Comparison of ENCODE assay signal across 9 mouse cellular contexts in the genomic region with DNA sequence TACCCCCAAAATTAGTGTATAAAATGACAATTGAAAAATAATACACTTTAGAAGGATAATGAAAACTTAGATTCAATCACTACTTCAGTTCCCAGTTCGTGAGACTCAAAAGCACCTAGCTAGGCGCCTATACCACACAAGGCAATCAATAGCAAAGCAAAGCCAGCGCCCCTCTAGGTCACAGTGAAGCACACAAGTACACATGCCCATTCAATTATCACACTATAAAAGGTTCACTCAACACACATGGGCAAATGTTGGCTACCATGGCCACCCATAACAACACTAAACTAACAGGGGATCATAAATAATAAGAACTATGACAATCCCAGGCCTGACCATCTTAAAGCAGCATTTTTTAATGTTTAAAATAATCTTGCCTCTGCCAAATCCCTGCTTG. TPM values are rescaled to one million over a fixed set of nuclear protein-coding genes. Genes with fewer than 3 reads are reported as not detected.
DNase-seq lines count a peak whose midpoint lies in the region; ATAC-seq lines count a peak whose summit lies in the region.
"Had no signal": no experiment of that assay in that cellular context is flagged by ENCODE, and none has a peak within 500 bp of the region (broad histone marks: within the 10 kb centered on the region; RNA-seq: fewer than 3 reads in every experiment).

No protein-coding gene starts in this region.

- H3K9ac ChIP-seq in kidney, embryonic 14.5 days (ENCODE audit: low read depth, low read length), result 0 out of 2 replicates have a peak overlapping the region, but pooled peaks have one; percentile 95
- peak overlapping the region; percentile 39; the same call in 1 of the 2 replicates for H3K9ac ChIP-seq in midbrain, embryonic 16.5 days (ENCODE audit: low read depth, low read length)

- peaks cover 17% of the 10 kb centered on the region; the same call in 1 of the 2 replicates for H3K4me1 ChIP-seq in kidney, embryonic 14.5 days (ENCODE audit: control insufficient read depth, insufficient read depth, low read length)
- H3K4me1 ChIP-seq in midbrain, embryonic 16.5 days (ENCODE audit: control insufficient read depth, insufficient read depth, low read length), result peaks cover 38% of the 10 kb centered on the region

- no peak overlapping the region for H3K27ac ChIP-seq in kidney, embryonic 14.5 days (ENCODE audit: low read depth, low read length)
- no peak overlapping the region for H3K27ac ChIP-seq in midbrain, embryonic 16.5 days (ENCODE audit: low read length)

- H3K9me3 ChIP-seq in kidney, embryonic 14.5 days (ENCODE audit: control insufficient read depth, low read length), result no peaks in the 10 kb centered on the region
- no peaks in the 10 kb centered on the region for H3K9me3 ChIP-seq in midbrain, embryonic 16.5 days (replicated peaks; ENCODE audit: control insufficient read depth, low read length, poor library complexity, severe bottlenecking)

- H3K4me3 ChIP-seq in kidney, embryonic 14.5 days (ENCODE audit: low read length), result peak overlapping the region; percentile 62
- peak overlapping the region; percentile 96 for H3K4me3 ChIP-seq in midbrain, embryonic 16.5 days (ENCODE audit: low read depth, low read length)

- peak overlapping the region; percentile 66 for H3K4me2 ChIP-seq in kidney, embryonic 14.5 days (replicated peaks; ENCODE audit: low read depth, low read length)
- H3K4me2 ChIP-seq in midbrain, embryonic 16.5 days (ENCODE audit: low read length), result peak overlapping the region; percentile 58

- no peak for DNase-seq in kidney, postnatal 36 days
- DNase-seq in embryo, embryonic 11 days, result peak; percentile 42
- DNase-seq in induced T-regulatory cell, adult 2 months (ENCODE audit: low read depth), result peak; percentile 45
- DNase-seq in spleen, adult 12 weeks (ENCODE audit: low spot score), result no peak
- no peak for DNase-seq in frontal cortex, postnatal 10 days (ENCODE audit: low spot score in 2 of 2)
- DNase-seq: adrenal gland, postnatal 36 days had no signal

- H3K36me3 ChIP-seq in kidney, embryonic 14.5 days (ENCODE audit: control insufficient read depth, insufficient read depth, low read length), result no peaks in the 10 kb centered on the region
- no peaks in the 10 kb centered on the region for H3K36me3 ChIP-seq in midbrain, embryonic 16.5 days (ENCODE audit: control insufficient read depth, insufficient read depth, low read length)

- no peaks in the 10 kb centered on the region for H3K27me3 ChIP-seq in kidney, embryonic 14.5 days (ENCODE audit: control insufficient read depth, insufficient read depth, low read length)
- no peaks in the 10 kb centered on the region for H3K27me3 ChIP-seq in midbrain, embryonic 16.5 days (ENCODE audit: control insufficient read depth, insufficient read depth, low read depth, low read length)

- no peak for ATAC-seq in kidney, embryonic 14.5 days (ENCODE audit: low FRiP score, low TSS enrichment)
- no peak for ATAC-seq in midbrain, embryonic 16.5 days
- ATAC-seq in megakaryocyte progenitor cell, adult 5-6 weeks (replicated peaks; ENCODE audit: poor library complexity), result no peak

- whole genome bisulfite sequencing in kidney, embryonic 14.5 days, result 51% methylated on average over 3 of the region's 3 CpGs
- 19% methylated on average over 3 of the region's 3 CpGs for WGBS in midbrain, embryonic 16.5 days

RNA-seq across cellular contexts. Expression of a gene that starts 5.8 kb away (rescaled TPM):
- 15.8 and 22.1 TPM in 2 replicates for polyA plus RNA-seq in kidney, embryonic 14.5 days (2014; fragmentation: Nextera tagmentation; extraction: Ambion mirVana)
- polyA plus RNA-seq in midbrain, embryonic 16.5 days (2015; fragmentation: Nextera tagmentation; extraction: Ambion mirVana), result 13.8 and 14.0 TPM in 2 replicates
- 48.5 and 52.7 TPM in 2 replicates for total RNA-seq in megakaryocyte progenitor cell, adult 5-6 weeks (2015)
- total RNA-seq in megakaryocyte progenitor cell, adult 5-6 weeks (2017), result 13.5 and 16.6 TPM in 2 replicates

Comparison
In these comparisons a context has a peak if more than half of its experiments do, and no peak if none do; other contexts are left out.
1. DNase-seq: peak in embryo, embryonic 11 days (single experiment) and induced T-regulatory cell, adult 2 months (single experiment); none in kidney, postnatal 36 days (0 of 2), spleen, adult 12 weeks (single experiment) and frontal cortex, postnatal 10 days (0 of 2).